Mouse (Mus musculus) kidney, adult 18-20 months (tissue): Measurements from ENCODE around the gene Ikzf5.

Experiments
- DNase-seq: peaks from one replicate; pipeline ENCODE4 v3.0.0; 2021

Gene Ikzf5

DNA sequence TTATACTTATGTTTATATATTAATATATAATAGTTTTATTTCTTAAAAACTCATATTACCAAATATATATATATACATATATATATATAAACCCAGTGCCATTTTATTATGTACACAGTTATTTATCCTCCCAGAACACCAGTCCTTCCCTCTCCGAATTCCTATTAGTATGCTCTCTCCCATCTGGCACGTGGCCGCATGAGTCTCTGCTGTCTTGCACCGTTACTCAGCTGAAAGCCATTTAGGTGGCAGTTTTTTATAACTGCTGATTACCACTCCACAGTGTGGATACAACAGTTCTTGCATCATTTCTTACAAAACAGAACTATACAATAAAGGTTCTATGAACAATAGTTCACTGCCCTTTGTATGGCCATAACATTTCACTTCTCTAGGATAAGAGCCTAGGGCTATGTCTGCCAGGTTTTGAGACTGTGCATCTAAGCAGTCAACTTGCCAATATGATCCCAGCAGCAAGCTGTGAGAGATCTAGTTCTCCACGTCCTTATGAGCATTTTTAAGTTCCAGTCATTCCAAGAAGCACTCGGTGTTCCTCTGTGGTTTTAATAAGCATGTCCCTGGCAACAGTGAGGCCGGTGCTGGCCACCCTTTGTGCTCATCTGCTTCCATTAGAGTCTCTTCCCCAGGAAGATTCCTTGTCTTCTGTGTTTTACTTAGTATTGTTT is 64.3 kb downstream of the Ikzf5 start:
- no peak for DNase-seq
